Mouse (Mus musculus) kidney, postnatal 4 days (tissue): Measurements from ENCODE around the gene Ddx1.

Experiments
- DNase-seq, 2 experiments: peaks; one replicate each; pipeline ENCODE4 v3.0.0; 2021; ENCODE audit warnings: mixed read lengths in 2 of 2

Ddx1 gene

DNA sequence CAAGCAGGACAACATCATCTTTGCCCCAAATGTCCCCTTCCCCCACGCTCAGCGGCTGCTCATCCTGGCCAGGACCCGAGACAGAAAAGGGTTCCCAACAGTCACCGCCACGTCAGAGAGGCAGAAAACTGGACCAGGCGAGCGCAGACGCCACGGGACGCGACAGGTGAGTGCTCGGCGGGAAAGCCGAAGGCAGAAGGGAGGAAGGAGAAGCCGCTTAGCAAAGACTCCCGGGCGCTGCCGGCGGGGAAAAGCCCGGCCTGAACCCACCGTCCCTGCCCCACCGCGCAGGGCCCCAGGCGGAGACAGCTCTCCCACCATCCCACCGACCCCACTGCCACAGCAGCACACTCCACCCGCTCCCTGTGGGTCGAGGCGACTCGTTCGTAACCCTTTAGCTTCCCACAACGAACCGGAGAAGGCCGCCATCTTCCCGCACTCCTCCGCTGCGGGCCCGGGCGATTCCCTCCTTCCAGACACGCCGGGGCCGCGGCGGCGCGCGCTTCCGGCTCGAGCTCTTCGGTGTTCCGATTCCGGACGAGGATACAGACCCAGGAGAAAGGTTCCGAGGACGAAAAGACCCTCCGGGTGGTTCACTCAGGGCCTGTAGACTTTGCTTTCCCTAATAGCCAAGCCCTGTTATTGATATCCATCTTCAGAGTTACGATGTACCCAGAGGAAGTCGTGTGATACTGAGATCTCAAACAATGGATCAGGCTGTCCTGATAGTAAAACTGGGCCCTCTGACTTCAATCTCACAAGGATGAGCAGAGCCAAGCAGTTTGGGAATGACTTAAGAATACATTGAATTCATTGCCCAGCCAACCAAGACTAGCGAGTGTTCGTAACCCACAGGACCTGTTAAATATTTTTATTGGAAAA is at the start of gene Ddx1:
Gene Ddx1 (minus strand): TSS at position 523 of the 882 bp plus-strand sequence.
- peak; percentile 86 to 90 for DNase-seq

DNA sequence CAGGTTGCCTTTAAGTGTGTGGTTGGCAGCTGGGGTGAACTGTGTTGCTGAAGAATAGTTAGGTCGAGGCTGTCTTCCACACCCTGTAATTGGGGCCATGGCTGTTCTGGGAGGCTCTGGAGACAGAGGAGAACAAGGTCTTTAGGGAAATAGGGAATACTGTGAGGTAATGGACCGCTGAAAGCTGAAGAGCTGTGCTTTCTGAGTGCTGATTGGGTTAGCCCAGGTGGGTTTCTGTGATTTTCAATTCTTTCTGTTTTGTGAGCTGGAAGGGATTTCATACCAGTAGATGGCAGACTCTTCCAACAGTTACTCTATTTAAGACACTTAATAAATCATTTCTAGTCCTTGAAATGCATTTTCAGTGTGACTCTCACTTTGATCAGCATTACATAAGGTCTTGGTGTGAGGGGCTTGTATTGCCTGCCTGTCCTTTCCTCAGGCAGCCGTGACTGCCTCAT is 44.4 kb upstream of the Ddx1 start:
- peak in 1 of 2 experiments; percentile 3 for DNase-seq

DNA sequence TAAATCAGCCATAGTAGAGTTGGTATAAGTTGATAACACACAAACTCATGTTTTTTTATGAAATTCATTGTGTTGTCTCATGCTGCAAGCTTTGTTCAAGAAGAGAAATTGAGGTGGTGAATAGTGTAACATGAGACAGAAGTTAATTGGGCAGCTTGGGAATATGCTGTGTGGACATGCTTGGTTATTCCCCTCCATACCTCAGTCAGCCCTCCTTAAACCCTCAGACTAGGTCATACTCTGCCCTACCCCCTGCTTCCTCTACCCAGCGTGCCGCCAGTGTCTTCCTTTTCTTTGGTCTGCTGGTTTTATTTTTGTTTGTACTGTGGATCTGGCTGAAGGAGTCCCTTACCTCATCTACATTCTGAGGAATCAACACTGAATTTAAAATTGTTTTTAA is 42.4 kb upstream of the Ddx1 start:
- DNase-seq = no peak

DNA sequence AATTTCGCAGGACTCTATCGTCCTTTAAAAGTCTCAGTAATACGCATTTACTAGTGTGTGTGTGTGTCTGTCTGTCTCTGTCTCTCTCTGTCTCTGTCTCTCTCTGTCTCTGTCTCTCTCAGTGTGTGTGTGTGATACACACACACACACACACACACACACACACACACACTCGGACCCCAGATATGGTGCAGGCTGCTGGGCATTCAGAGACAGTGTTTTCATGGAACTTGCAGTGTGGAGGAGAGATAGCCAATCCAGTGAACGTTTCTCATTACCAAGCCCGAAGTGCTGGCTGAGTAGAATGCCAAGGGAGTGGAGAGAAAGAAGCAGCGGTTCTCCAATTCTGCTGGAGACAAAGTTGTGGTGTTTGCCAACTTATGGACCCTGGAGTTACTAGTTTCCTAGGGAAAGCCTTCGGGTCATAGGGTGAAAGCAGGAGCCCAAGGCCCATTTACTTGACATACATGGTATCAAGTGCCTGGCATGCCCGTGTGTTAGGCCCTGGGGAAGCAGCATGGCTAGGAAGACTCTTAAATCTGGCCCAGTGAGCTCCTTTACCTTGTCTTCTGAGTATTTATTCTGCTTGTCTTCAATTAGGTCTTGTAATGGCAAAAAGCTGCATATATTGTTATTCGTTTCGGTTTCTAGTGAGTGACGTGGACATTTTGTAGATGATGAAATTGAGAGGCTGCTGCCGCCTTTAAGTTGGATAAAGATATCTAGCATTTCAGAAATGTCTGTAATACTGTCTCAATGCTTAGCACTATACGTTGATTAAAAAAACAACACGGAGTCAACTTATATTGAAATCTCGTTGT is 20.8 kb upstream of the Ddx1 start:
- peak in 1 of 2 experiments; percentile 8 for DNase-seq

DNA sequence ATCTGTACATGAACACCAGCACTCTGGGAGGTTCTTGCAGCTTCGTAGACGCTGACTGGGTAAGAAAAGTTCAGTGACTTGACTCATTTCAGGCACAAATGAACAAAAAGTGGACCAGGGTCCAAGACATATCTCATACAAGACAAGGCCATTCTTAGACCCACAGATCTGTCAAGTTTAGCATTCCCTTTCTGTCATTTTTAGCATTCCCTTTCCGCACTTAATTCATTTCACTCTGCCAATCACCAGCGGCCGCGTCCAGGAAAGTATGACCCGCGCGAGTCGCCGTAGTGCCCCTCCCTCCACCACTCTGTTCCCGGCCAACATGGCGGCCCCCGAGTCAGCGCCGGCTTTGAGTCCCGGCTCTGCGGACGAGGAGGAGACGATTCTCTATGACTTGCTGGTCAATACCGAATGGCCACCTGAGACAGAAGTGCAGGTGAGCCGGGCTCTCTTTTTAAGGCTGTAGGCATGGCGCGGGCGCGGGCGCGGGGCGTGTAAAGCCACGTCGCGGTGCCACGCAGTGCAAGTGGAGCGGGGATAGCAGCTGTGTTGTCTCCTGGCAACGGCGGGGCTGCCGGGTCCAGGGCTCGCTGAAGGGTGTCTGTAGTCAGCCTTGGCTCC is 19.9 kb upstream of the Ddx1 start, which contains the start of gene Nbas:
Gene Nbas (plus strand): TSS at position 308 of the 624 bp plus-strand sequence.
- peak; percentile 93 to 94 for DNase-seq

DNA sequence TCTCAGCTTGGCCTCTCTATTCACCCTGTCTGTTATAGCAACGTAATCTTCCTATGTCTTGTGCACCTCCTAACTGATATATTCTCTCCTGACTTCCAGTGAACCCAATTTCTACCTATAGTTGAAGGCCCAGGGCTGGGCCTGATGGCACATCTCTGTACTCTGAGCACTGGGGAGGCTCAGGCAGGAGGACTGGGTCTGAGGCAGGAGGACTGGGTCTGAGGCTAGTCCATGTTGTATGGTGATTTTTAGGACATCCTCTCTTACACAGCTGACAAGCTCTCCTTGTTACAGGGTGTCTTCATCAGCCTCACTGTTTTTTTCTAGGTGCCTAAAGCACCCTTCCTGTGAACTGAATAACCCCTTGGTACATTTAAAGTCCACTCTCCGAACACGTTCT is 19.4 kb upstream of the Ddx1 start:
- no peak for DNase-seq

DNA sequence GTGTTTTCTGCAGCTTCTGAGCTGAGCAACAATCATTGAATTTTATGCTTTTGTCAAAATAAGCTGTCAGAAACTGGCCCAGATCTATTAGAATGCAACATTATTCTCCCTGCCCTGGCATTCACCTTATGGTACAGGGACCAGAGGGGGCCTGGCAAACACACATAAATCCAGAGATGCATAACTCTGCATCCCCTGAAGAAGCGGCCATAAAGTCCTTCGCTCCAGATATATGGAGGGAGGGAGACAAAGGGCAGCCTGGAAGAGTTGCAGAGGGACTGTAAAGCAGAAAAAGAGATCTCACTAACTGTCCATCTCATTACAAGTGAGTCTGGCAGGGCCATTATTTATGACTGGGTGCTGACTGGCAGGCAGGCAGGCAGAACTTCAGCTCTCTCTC is 6.7 kb upstream of the Ddx1 start:
- no peak for DNase-seq

DNA sequence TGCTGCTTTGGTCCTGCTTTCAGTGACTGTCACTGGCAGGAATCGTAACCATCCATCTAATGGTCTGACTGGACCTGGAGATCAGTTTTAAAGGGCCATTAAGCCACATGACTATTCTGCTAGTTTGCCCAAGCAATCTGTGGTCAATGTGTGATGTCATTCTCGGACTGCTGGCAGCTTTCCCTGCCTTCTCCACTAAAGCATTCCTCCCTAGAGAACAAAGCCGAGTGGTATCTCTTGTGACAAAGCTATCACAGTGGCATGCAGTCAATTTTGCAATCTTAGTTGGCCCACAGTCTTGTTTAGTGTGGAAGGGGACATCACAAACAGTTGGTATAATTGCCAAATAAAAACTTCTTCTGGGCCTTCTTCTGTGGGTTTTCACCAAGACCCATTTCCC is 6.1 kb upstream of the Ddx1 start:
- DNase-seq = no peak

DNA sequence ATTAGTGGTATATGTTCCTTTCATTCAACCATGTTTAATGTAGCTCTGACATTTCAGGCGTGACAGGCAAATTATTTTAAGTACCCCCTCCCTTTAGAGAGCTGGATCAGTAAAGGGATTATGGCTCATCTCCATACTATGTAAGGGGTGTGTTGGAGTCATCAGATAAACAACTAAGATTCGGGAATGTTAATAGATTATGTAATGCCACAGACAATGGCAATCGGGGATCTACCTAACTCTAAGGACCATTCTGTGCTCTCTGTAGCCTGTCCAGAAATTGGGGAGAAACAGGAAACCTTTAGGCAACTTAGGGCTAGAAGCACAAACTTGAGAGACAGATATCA is 533 bp upstream of the Ddx1 start:
- DNase-seq = no peak

DNA sequence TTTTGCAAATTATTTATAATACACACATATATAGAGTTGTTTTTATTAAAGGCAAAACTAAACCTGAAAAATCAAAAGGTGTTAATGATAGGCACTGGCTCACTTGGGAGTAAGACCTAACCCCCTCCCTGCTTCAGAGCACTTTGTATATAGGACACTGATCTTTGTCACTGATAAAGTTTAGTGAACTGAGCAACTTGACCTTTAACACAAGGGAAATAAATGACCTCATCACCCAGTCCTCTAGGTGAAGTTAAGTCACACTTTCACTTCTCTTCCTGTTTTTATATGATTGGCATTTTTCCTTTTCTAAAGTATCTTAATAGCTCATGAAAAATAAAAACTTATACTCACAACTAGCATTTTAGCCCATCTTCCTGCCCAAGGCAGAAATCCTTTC is 6.6 kb downstream of the Ddx1 start:
- DNase-seq = no peak

DNA sequence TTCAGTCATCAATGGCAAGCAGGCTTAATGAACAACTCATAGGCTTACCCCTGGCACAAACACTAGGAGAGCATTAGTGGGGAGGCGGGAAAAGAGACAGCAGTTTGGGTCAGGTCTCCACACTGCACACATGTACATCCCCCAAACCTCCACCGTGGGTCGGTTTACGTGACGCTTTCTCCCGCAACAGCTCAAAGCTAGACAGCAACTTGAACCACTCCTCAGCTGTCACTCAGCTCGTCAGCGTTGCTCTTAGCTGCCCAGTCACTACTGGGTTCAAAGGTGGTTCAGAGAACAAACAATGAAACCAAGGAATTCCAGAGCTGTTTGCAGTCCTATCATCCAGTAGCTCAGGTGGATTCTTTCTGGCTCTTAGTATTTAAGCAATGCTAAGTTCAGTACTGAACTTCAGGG is 30.9 kb downstream of the Ddx1 start:
- no peak for DNase-seq

DNA sequence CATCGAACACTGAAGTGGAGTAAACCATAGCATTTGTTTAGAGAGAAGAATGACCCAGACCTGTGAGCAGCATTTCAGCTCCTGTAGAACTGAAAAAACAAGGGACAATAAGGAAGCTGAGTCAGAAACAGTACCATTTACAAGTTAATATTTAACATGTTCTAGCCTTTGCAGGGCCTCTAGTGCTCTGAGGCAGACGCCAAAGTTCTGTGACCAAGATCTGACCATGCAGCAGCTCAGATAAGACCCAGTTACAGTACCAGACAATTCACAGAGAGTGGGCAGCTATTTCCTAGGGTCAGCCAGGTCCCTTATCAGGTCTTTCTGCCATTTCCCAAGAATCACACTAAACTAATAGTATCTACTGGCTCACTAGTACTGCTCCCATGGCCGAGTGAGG is 31.4 kb downstream of the Ddx1 start:
- no peak for DNase-seq

DNA sequence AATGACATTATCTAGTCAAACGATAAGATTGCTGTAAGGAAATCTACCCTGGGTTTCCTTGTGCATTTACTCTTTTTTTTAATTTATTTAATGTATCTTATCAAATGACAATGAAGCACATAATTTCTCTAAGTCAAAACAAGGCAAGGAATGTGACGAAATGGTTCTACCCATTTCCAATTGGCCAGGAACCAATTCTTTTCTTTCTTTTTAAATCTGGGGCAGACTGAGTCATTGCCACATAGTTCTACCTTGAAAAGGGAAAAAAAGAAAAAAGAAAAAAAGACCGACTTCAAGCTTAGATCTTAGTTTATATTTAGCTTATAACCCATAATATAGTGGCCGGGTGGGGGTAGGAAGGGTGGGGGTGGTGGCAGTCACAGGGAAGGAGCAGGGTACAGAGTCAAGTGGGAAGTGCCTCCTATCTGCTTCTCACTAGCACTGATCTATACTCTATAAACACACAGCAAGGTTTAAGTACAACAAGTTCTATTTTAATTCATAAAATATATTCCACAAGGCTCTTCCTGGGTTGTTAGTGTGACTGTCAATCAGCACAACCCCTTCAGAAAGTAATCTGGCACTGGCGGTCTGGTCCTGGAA is 32.4 kb downstream of the Ddx1 start:
- DNase-seq = no peak

DNA sequence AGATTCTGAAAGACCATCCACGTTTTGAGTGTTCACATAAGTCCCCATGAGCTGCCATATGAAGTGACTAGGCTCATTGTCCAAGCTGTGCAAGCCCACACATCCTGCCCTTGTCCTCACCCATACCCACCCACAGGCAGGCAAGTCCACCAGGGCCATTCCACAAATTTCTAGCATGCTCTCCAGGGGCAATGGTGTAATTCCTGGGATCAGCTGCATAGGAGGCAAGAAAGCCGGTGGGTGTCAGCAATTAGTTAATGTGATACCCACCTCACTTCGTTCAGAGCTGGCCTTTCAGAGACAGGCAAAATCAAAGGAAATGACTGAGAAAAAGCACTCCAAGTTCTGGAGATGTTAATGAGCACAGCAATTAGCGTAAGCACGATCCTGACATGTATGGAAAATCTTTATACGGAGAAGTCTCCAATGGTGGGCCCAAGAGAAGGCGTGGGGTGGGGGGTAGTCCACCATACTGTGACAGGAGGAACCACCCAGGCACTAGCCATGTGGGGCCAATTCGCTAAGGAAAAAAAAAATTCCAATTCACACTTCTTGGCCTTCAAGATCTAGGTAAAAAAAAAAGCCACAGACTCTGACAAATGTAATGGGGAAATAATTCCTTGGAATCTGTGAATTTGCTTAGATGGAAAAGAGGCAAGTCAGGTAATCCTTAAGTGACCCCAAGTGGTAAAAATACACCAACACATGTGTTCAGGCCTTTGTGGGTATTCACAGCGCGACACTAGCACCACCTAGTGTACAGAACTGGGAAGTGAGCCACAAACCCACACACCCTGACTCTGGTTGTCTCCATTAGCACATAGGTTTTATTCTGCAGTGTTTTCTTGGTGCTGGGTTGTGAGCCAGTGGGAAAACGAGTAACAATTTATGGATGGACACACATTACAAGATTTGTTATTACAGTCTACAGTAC is 34.4 kb downstream of the Ddx1 start:
- DNase-seq = peak; percentile 88 to 90

DNA sequence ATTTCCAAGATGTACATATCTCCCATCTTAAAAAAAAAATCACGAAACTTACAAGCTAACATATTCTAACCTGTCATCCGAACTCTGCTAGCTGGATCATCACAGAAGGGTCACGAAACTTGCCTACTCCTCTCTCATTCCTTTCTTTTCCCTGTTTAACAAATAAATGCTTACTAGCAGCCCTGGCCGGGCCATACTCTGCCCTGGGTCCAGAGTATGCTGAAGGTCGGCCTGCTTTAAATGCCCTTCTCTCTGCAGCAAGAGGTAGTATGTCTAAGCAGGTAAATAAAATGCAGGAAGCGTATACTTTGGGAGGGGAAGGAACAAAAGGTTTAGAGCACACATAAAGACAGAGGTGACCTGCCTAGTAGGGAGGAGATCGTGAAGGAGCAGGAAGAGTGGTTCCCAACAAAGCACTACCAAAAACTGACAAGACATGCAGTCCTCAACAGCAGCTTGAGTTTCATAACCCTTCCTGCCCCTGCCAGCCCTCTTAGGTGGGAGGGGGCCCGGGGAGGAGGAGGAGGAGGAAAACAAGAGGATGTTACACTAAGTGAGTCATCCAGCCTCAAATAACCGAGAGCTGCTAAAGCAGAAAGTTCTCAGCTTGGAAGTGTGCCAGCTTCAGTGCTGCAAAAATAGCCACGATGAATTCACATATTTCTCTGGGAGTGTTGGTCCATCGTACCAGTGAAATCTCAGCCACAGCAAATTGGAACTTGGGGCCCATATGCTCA is 37.1 kb downstream of the Ddx1 start:
- DNase-seq = peak; percentile 71 to 82

DNA sequence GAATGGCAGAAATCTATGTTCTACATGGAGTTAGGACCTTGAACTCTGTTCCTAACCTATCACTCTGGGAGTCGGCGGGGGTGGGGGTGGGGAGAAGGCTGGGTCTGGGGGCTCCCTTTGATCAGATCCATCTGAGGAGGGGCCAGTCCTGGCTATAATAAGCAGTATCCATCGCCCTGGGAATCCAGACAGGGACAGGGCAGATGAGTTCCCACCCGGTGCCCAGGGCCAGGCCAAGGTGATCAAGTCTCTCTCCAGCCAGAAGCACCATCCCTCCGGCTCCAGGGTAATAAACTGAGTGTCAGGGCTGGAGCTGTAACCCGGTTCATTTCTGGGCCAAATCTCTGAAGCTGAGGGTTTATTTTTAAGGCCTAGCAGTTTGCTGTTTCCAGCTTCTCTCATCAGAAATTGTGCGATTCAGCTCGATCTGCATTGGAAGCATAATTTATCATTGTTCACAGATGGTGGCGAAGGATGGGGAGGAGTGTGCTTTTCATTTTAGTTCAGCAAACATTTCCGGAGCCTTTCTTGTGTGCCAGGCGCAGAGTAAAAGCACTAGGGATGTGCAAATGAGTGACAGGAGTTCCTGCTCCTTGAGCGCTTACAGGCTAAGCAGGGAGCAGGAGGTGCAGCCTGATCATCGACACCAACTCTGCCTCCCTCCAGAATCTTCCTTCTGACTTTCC is 39.2 kb downstream of the Ddx1 start:
- DNase-seq = no peak

DNA sequence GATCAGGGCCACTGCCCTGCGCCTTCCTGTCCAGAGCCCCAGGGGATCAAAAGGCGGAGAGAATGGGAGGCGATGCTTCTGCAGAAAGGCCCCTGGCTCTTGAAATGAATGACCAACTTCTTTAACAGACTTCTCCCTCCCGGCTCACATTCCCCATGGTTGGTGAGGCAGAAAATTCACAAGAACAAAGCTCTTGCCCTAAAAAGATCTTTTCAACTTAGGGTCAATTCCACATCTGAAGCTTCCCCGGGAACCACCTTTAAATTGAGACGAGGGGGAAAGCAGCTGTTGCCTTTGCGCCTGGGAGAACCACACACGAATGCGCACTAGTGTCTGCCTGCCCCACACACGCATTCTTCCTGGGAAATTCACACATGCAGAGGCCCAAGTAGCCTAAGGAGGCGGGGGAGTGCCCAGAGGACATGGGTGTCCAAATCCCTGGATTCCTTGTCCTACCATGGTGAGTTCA is 40.0 kb downstream of the Ddx1 start:
- DNase-seq = peak; percentile 53 to 69

DNA sequence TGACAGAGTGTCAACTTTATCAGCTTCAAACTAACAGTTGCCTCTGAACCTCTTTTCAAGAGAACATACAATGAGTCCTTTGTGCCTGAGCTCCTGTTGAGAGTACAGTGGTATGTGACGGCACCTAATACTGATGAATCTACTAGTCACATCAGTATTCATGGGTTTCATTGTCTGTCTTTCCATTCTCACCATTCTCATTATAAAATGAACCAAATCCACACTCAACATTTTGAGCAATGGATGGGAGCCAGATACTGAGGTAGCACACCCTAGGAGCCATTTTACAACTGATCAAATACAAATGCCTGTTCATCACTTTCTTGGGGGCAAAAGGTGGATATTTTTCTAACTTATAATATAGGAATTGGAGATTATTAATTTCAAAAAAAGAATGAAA is 40.5 kb downstream of the Ddx1 start:
- no peak for DNase-seq

DNA sequence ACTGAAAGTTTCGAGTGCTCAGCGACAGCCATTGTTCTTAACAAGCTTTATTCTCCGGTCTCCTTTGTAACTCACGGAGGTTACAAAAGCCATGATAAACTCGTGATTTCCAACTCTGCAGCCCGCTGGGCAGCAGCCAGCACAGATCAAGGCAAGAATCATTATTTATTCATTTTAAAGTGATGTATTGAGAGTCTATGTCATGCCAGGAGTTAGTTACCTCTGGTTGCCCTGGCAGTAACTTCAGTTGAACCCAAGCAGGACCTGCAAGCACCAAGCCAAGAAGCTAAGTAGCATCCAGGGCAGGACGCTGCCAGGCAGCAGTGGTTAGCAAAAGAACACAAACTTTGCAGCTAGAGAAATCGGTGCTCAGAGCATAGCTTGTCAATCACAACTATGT is 41.9 kb downstream of the Ddx1 start:
- DNase-seq = no peak

DNA sequence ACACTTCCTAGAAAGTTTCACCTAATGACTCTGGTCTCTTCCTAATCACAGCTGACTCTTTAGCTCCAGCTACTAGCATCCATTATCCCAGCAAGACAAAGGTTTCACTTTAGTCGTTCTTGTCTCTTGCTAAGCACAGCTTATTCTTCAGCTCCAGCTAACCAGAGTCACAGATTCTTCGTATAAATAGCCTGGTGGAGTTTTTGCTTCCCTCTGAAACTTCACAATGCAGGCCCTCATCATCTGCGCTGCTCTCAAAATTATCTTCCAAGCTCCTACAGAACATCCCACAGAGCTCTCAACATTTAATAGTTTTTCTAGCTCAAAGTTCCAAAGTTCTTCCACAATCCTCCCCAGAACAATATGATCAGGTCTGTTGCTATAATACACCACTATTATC is 43.3 kb downstream of the Ddx1 start:
- no peak for DNase-seq
